Mouse (Mus musculus): ENCODE measurements around the gene Gm16253. TPM values are rescaled to one million over a fixed set of nuclear protein-coding genes. Genes with fewer than 3 reads are reported as not detected.
A peak's percentile ranks its signal among the peaks of the same experiment; 100 is the strongest.

The Gm16253 gene
- polyA plus RNA-seq, 1 experiment, result not detected

- Histone ChIP-seq H3K27ac (ENCODE audit: insufficient read depth, low read depth, low read length) (no peak overlapping the region), H3K4me1 (ENCODE audit: control insufficient read depth, insufficient read depth, low read length) (0 out of 2 replicates have a peak, but pooled peaks cover 2% of the 10 kb centered on the region), H3K4me3 (ENCODE audit: insufficient read depth, low read length) (no peak overlapping the region)
- TF ChIP-seq POLR2A (IDR thresholded peaks at IDR 0.05; ENCODE audit: borderline replicate concordance, low read depth, low read length) (no peak), CTCF (IDR thresholded peaks at IDR 0.05; ENCODE audit: low read depth, low read length) (no peak)
These were observed 31.2 kb upstream of the Gm16253 start for GRCm38 (mm10) chr3:96545565-96545964.

- Histone ChIP-seq H3K27ac (ENCODE audit: insufficient read depth, low read depth, low read length) (no peak overlapping the region), H3K4me3 (ENCODE audit: insufficient read depth, low read length) (no peak overlapping the region), H3K4me1 (ENCODE audit: control insufficient read depth, insufficient read depth, low read length) (peaks cover 8% of the 10 kb centered on the region)
- TF ChIP-seq POLR2A (IDR thresholded peaks at IDR 0.05; ENCODE audit: borderline replicate concordance, low read depth, low read length), result no peak
- no peak for TF ChIP-seq CTCF (IDR thresholded peaks at IDR 0.05; ENCODE audit: low read depth, low read length)
These were observed 29.9 kb upstream of the Gm16253 start for GRCm38 (mm10) chr3:96546880-96547279.

GRCm38 (mm10) chr3:96547389-96547960 is 29.3 kb upstream of the Gm16253 start:
- TF ChIP-seq CTCF (IDR thresholded peaks at IDR 0.05; ENCODE audit: low read depth, low read length) (peak; percentile 73), POLR2A (IDR thresholded peaks at IDR 0.05; ENCODE audit: borderline replicate concordance, low read depth, low read length) (no peak)
- Histone ChIP-seq H3K27ac (ENCODE audit: insufficient read depth, low read depth, low read length) (no peak overlapping the region), H3K4me1 (ENCODE audit: control insufficient read depth, insufficient read depth, low read length) (peaks cover 11% of the 10 kb centered on the region), H3K4me3 (ENCODE audit: insufficient read depth, low read length) (no peak overlapping the region)

GRCm38 (mm10) chr3:96548824-96549223 is 28.0 kb upstream of the Gm16253 start:
- Histone ChIP-seq H3K4me1 (ENCODE audit: control insufficient read depth, insufficient read depth, low read length) (peaks cover 20% of the 10 kb centered on the region), H3K27ac (ENCODE audit: insufficient read depth, low read depth, low read length) (no peak overlapping the region), H3K4me3 (ENCODE audit: insufficient read depth, low read length) (no peak overlapping the region)
- TF ChIP-seq POLR2A (IDR thresholded peaks at IDR 0.05; ENCODE audit: borderline replicate concordance, low read depth, low read length), result no peak
- no peak for TF ChIP-seq CTCF (IDR thresholded peaks at IDR 0.05; ENCODE audit: low read depth, low read length)

GRCm38 (mm10) chr3:96549346-96549745 is 27.4 kb upstream of the Gm16253 start:
- no peak overlapping the region for H3K27ac ChIP-seq (ENCODE audit: insufficient read depth, low read depth, low read length)
- H3K4me1 ChIP-seq (ENCODE audit: control insufficient read depth, insufficient read depth, low read length), result peaks cover 25% of the 10 kb centered on the region
- no peak for TF ChIP-seq POLR2A (IDR thresholded peaks at IDR 0.05; ENCODE audit: borderline replicate concordance, low read depth, low read length)
- H3K4me3 ChIP-seq (ENCODE audit: insufficient read depth, low read length), result no peak overlapping the region

- H3K27ac ChIP-seq (ENCODE audit: insufficient read depth, low read depth, low read length), result peak overlapping the region; percentile 60
- no peak overlapping the region for H3K4me3 ChIP-seq (ENCODE audit: insufficient read depth, low read length)
- H3K4me1 ChIP-seq (ENCODE audit: control insufficient read depth, insufficient read depth, low read length), result peaks cover 25% of the 10 kb centered on the region
- no peak for TF ChIP-seq CTCF (IDR thresholded peaks at IDR 0.05; ENCODE audit: low read depth, low read length)
- TF ChIP-seq POLR2A (IDR thresholded peaks at IDR 0.05; ENCODE audit: borderline replicate concordance, low read depth, low read length), result no peak
These were observed 25.6 kb upstream of the Gm16253 start for GRCm38 (mm10) chr3:96551203-96551602.

GRCm38 (mm10) chr3:96551890-96552289 is 24.9 kb upstream of the Gm16253 start:
- H3K4me1 ChIP-seq (ENCODE audit: control insufficient read depth, insufficient read depth, low read length), result peaks cover 25% of the 10 kb centered on the region
- 0 out of 2 replicates have a peak overlapping the region, but pooled peaks have one; percentile 60 for H3K27ac ChIP-seq (ENCODE audit: insufficient read depth, low read depth, low read length)
- TF ChIP-seq CTCF (IDR thresholded peaks at IDR 0.05; ENCODE audit: low read depth, low read length), result no peak
- TF ChIP-seq POLR2A (IDR thresholded peaks at IDR 0.05; ENCODE audit: borderline replicate concordance, low read depth, low read length), result no peak
- H3K4me3 ChIP-seq (ENCODE audit: insufficient read depth, low read length), result no peak overlapping the region

- Histone ChIP-seq H3K27ac (ENCODE audit: insufficient read depth, low read depth, low read length) (peak overlapping the region; percentile 26), H3K4me1 (ENCODE audit: control insufficient read depth, insufficient read depth, low read length) (peaks cover 25% of the 10 kb centered on the region), H3K4me3 (ENCODE audit: insufficient read depth, low read length) (no peak overlapping the region)
- TF ChIP-seq CTCF (IDR thresholded peaks at IDR 0.05; ENCODE audit: low read depth, low read length) (no peak), POLR2A (IDR thresholded peaks at IDR 0.05; ENCODE audit: borderline replicate concordance, low read depth, low read length) (no peak)
These were observed 23.2 kb upstream of the Gm16253 start for GRCm38 (mm10) chr3:96553601-96554000.

- H3K4me1 ChIP-seq (ENCODE audit: control insufficient read depth, insufficient read depth, low read length), result peaks cover 25% of the 10 kb centered on the region
- TF ChIP-seq CTCF (IDR thresholded peaks at IDR 0.05; ENCODE audit: low read depth, low read length) (no peak), POLR2A (IDR thresholded peaks at IDR 0.05; ENCODE audit: borderline replicate concordance, low read depth, low read length) (no peak)
- no peak overlapping the region for H3K4me3 ChIP-seq (ENCODE audit: insufficient read depth, low read length)
- H3K27ac ChIP-seq (ENCODE audit: insufficient read depth, low read depth, low read length), result no peak overlapping the region
These were observed 22.5 kb upstream of the Gm16253 start for GRCm38 (mm10) chr3:96554251-96554650.

- Histone ChIP-seq H3K4me3 (ENCODE audit: insufficient read depth, low read length) (no peak overlapping the region), H3K4me1 (ENCODE audit: control insufficient read depth, insufficient read depth, low read length) (peaks cover 22% of the 10 kb centered on the region), H3K27ac (ENCODE audit: insufficient read depth, low read depth, low read length) (no peak overlapping the region)
- TF ChIP-seq CTCF (IDR thresholded peaks at IDR 0.05; ENCODE audit: low read depth, low read length) (no peak), POLR2A (IDR thresholded peaks at IDR 0.05; ENCODE audit: borderline replicate concordance, low read depth, low read length) (no peak)
These were observed 21.7 kb upstream of the Gm16253 start for GRCm38 (mm10) chr3:96555041-96555596.

All from bone marrow macrophage, adult 2 months (primary cell).